Mouse (Mus musculus) kidney, postnatal 0 days (tissue): ENCODE measurements at regions not wholly inside any gene's neighbourhood (a gene's known extent, or its start where the extent isn't known, plus 50 kb on each side); places are given as distances from the start of the nearest gene placed in this dataset.
"Not testable (repeated sequence)": the region's sequence is repeated elsewhere in the genome, so short reads cannot be mapped to it uniquely, and the experiment has no call there.

ENCODE experiments used
- ATAC-seq: fragments of 200-750 bp; cut with Nextera tagmentation; replicated peaks from 2 replicates; pipeline ENCODE4 v1.8.0; 2017; ENCODE audit warnings: low read depth, moderate number of reproducible peaks, moderate TSS enrichment, moderate library complexity; ENCODE audit not compliant: low FRiP score
- DNase-seq: peaks from one replicate; pipeline ENCODE4 v3.0.0-alpha.2; 2016; ENCODE audit warnings: low spot score
- H3K27ac ChIP-seq: fragments of 300-500 bp; sonication (generic); 2 replicates; pipeline ENCODE4 v1.5.1; 2014; ENCODE audit warnings: mild to moderate bottlenecking
- H3K27me3 ChIP-seq: fragments of 300-500 bp; sonication (generic); 2 replicates; pipeline ENCODE4 v1.6.1; 2014; ENCODE audit warnings: low read length, mixed read lengths; ENCODE audit not compliant: insufficient read depth
- H3K36me3 ChIP-seq: fragments of 300-500 bp; sonication (generic); 2 replicates; pipeline ENCODE4 v1.6.1; 2014; ENCODE audit warnings: low read length, mixed read lengths; ENCODE audit not compliant: insufficient read depth
- H3K4me1 ChIP-seq: fragments of 300-500 bp; sonication (generic); replicated peaks from 2 replicates; pipeline ENCODE4 v1.6.1; 2014; ENCODE audit warnings: antibody characterized with exemption, low read length, mixed read lengths; ENCODE audit not compliant: insufficient read depth
- H3K4me2 ChIP-seq: fragments of 300-500 bp; sonication (generic); 2 replicates; pipeline ENCODE4 v1.6.1; 2014; ENCODE audit warnings: mild to moderate bottlenecking, low read length, moderate library complexity, mixed read lengths
- H3K4me3 ChIP-seq: fragments of 300-500 bp; sonication (generic); replicated peaks from 2 replicates; pipeline ENCODE4 v1.5.1; 2014; ENCODE audit warnings: low read depth, low read length
- H3K9ac ChIP-seq: fragments of 300-500 bp; sonication (generic); 2 replicates; pipeline ENCODE4 v1.6.1; 2014; ENCODE audit warnings: low read depth, low read length
- H3K9me3 ChIP-seq: fragments of 300-500 bp; sonication (generic); replicated peaks from 2 replicates; pipeline ENCODE4 v1.6.1; 2016; ENCODE audit warnings: low read length, inconsistent platforms, mixed read lengths
- CTCF ChIP-seq: IDR thresholded peaks from 2 replicates; pipeline ENCODE4 v1.5.1; 2016; ENCODE audit warnings: antibody characterized with exemption, low read depth, mild to moderate bottlenecking, moderate library complexity
- WGBS: fragments of 180-500 bp; shearing (Covaris S2); extraction: QIAGEN DNeasy Blood & Tissue Kit; methylation state at CpG from one replicate; pipeline ENCODE4 v1.1.7; 2014; 5-methylcytosine and 5-hydroxymethylcytosine counted together

GRCm38 (mm10) chr3:8123641-8124040, 1486.2 kb downstream of the Zfp704 start:
- not testable (repeated sequence) for ATAC-seq, H3K36me3 ChIP-seq, H3K4me2 ChIP-seq, H3K9me3 ChIP-seq, H3K27ac ChIP-seq, H3K4me1 ChIP-seq, H3K9ac ChIP-seq, H3K4me3 ChIP-seq, H3K27me3 ChIP-seq, DNase-seq
- TF ChIP-seq CTCF: peak; percentile 17; the same call in 1 of the 2 replicates
- 39% methylated on average over 1 of the region's 1 CpGs for WGBS

GRCm38 (mm10) chr3:8123141-8123540, 1486.7 kb downstream of the Zfp704 start:
- 67% methylated on average over 3 of the region's 3 CpGs for WGBS
- H3K9ac ChIP-seq: no peak overlapping the region
- no peaks in the 10 kb centered on the region for H3K27me3 ChIP-seq
- H3K4me2 ChIP-seq: no peak overlapping the region
- no peak for DNase-seq
- no peak for ATAC-seq
- H3K4me3 ChIP-seq: no peak overlapping the region
- H3K4me1 ChIP-seq: no peaks in the 10 kb centered on the region
- no peak overlapping the region for H3K27ac ChIP-seq
- TF ChIP-seq CTCF: no peak
- no peaks in the 10 kb centered on the region for H3K36me3 ChIP-seq
- no peaks in the 10 kb centered on the region for H3K9me3 ChIP-seq

- Histone ChIP-seq H3K27ac (no peak overlapping the region), H3K4me1 (no peaks in the 10 kb centered on the region), H3K4me2 (no peak overlapping the region), H3K36me3 (no peaks in the 10 kb centered on the region), H3K9me3 (no peaks in the 10 kb centered on the region), H3K27me3 (no peaks in the 10 kb centered on the region), H3K4me3 (no peak overlapping the region), H3K9ac (no peak overlapping the region)
- 83% methylated on average over 1 of the region's 1 CpGs for WGBS
- no peak for TF ChIP-seq CTCF
- no peak for DNase-seq
- no peak for ATAC-seq
These were observed 1478.0 kb upstream of the 1700008P02Rik start for GRCm38 (mm10) chr3:8098291-8098690.

GRCm38 (mm10) chr3:8084749-8085148, 1464.5 kb upstream of the 1700008P02Rik start:
- ATAC-seq (no peak), DNase-seq (no peak)
- H3K9me3 ChIP-seq: no peaks in the 10 kb centered on the region
- no peak for TF ChIP-seq CTCF
- no peaks in the 10 kb centered on the region for H3K4me1 ChIP-seq
- H3K27me3 ChIP-seq: no peaks in the 10 kb centered on the region
- 68% methylated on average over 2 of the region's 2 CpGs for WGBS
- H3K4me3 ChIP-seq: no peak overlapping the region
- H3K27ac ChIP-seq: no peak overlapping the region
- H3K36me3 ChIP-seq: no peaks in the 10 kb centered on the region
- no peak overlapping the region for H3K9ac ChIP-seq
- H3K4me2 ChIP-seq: no peak overlapping the region

- ATAC-seq: no peak
- Histone ChIP-seq H3K4me3 (no peak overlapping the region), H3K4me2 (no peak overlapping the region), H3K4me1 (no peaks in the 10 kb centered on the region), H3K9me3 (no peaks in the 10 kb centered on the region), H3K27me3 (no peaks in the 10 kb centered on the region), H3K27ac (no peak overlapping the region), H3K9ac (no peak overlapping the region), H3K36me3 (no peaks in the 10 kb centered on the region)
- no peak for DNase-seq
- no peak for TF ChIP-seq CTCF
These were observed 1433.5 kb upstream of the 1700008P02Rik start for GRCm38 (mm10) chr3:8053711-8054110.

- Histone ChIP-seq H3K27ac (no peak overlapping the region), H3K27me3 (no peaks in the 10 kb centered on the region), H3K36me3 (no peaks in the 10 kb centered on the region), H3K9me3 (no peaks in the 10 kb centered on the region), H3K4me2 (no peak overlapping the region), H3K9ac (no peak overlapping the region), H3K4me1 (no peaks in the 10 kb centered on the region), H3K4me3 (no peak overlapping the region)
- no peak for TF ChIP-seq CTCF
- 85% methylated on average over 4 of the region's 4 CpGs for whole genome bisulfite sequencing
- ATAC-seq (no peak), DNase-seq (no peak)
These were observed 1430.9 kb upstream of the 1700008P02Rik start for GRCm38 (mm10) chr3:8051167-8051566.

GRCm38 (mm10) chr3:8049706-8050105, 1429.5 kb upstream of the 1700008P02Rik start:
- TF ChIP-seq CTCF: no peak
- no peak for DNase-seq
- H3K9me3 ChIP-seq: no peaks in the 10 kb centered on the region
- H3K27me3 ChIP-seq: no peaks in the 10 kb centered on the region
- no peak overlapping the region for H3K9ac ChIP-seq
- no peak overlapping the region for H3K4me3 ChIP-seq
- no peak overlapping the region for H3K27ac ChIP-seq
- 76% methylated on average over 1 of the region's 1 CpGs for WGBS
- H3K36me3 ChIP-seq: no peaks in the 10 kb centered on the region
- H3K4me2 ChIP-seq: no peak overlapping the region
- no peaks in the 10 kb centered on the region for H3K4me1 ChIP-seq
- no peak for ATAC-seq
